Mouse (Mus musculus) myocyte (in vitro differentiated cells): Measurements from ENCODE around the gene Rims3.

Experiments
- CEBPB ChIP-seq: IDR thresholded peaks from 2 replicates; pipeline ENCODE4 v1.6.1; 2011; ENCODE audit warnings: mild to moderate bottlenecking, moderate library complexity; ENCODE audit not compliant: poor library complexity, insufficient read depth, severe bottlenecking
- E2F4 ChIP-seq: IDR thresholded peaks from one replicate; pipeline ENCODE4 v1.6.1; 2011; ENCODE audit warnings: mild to moderate bottlenecking, control low read depth, moderate library complexity; ENCODE audit not compliant: insufficient read depth
- MAX ChIP-seq: IDR thresholded peaks from one replicate; pipeline ENCODE4 v1.6.1; 2011; ENCODE audit warnings: low read depth, mild to moderate bottlenecking, control low read depth
- MYOG ChIP-seq, 3 experiments: IDR thresholded peaks; one replicate each; pipeline ENCODE4 v1.6.1; 2011; ENCODE audit warnings: control low read depth in 2 of 3, low read depth in 2 of 3, mild to moderate bottlenecking in 2 of 3; ENCODE audit not compliant: insufficient read length in 2 of 3, control insufficient read depth in 1 of 3, insufficient read depth in 1 of 3
- POLR2A ChIP-seq: IDR thresholded peaks from one replicate; pipeline ENCODE4 v1.6.1; 2011; ENCODE audit warnings: low read depth, mild to moderate bottlenecking, control low read depth, moderate library complexity; ENCODE audit not compliant: insufficient read length
- POLR2AphosphoS2 ChIP-seq: IDR thresholded peaks from one replicate; pipeline ENCODE4 v1.6.1; 2011; ENCODE audit warnings: low read depth, control low read depth; ENCODE audit not compliant: insufficient read length
- REST ChIP-seq: IDR thresholded peaks from one replicate; pipeline ENCODE4 v1.6.1; 2011; ENCODE audit warnings: mild to moderate bottlenecking, control low read depth, moderate library complexity; ENCODE audit not compliant: insufficient read depth, insufficient read length
- TCF12 ChIP-seq: IDR thresholded peaks from one replicate; pipeline ENCODE4 v1.6.1; 2011; ENCODE audit warnings: mild to moderate bottlenecking, control low read depth; ENCODE audit not compliant: poor library complexity, insufficient read depth, severe bottlenecking
- TCF3 ChIP-seq: IDR thresholded peaks from one replicate; pipeline ENCODE4 v1.6.1; 2011; ENCODE audit warnings: low read depth, control low read depth; ENCODE audit not compliant: insufficient read length
- USF1 ChIP-seq: IDR thresholded peaks from one replicate; pipeline ENCODE4 v1.6.1; 2011; ENCODE audit warnings: low read depth, mild to moderate bottlenecking, control low read depth, moderate library complexity

DNA sequence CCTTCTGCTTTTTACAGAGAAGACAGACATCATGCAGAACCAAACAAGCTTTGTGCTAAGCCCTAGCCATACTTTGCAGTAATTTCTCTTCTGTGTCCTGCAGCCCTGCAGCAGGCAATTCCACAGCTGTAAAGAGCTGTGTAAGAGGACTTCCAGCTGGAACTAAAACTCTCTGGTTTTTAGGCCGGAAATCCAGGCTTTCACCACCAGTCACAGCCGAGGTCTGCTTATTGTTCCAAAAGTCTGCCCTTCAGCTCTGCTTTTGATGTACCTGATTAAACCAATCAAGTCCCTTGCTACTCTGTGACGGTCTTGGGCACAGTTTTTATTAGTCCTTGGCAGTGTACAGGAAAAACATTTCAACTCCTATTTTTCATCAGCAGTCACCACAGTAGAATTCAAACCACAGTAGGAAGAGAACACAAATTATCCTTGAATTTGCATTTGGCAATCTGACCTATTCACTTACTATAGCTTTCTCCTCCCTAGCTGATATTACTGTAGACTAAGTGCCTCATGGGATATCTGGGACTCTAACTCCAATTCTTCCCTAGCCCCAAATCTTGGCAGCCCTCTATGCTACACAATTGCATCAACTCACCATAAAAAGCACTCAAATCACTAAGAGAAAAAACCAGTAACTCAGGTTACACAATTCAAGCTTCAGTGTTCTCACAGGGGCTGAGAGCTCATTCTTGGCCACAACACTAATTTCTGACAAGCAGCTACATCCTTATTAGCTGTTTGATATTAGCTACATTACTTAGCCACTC, 37.4 kb upstream of the Rims3 start:
- TF ChIP-seq USF1 (no peak), TCF12 (no peak), POLR2A (no peak), MAX (no peak), MYOG (IDR thresholded peaks at IDR 0.05; ENCODE audit: control insufficient read depth in 1 of 3, insufficient read depth in 1 of 3, insufficient read length in 2 of 3, low read depth in 2 of 3) (no peak), TCF3 (no peak), REST (no peak), E2F4 (no peak), CEBPB (no peak), POLR2AphosphoS2 (no peak)
